Mouse (Mus musculus) 3134 (cell line): ENCODE measurements around the gene Add3.

Experiments
- DNase-seq: peaks from one replicate; pipeline ENCODE4 v3.0.0-alpha.2; 2011; ENCODE audit warnings: low spot score; ENCODE audit not compliant: insufficient read length; ENCODE audit errors: extremely low read depth

Gene Add3

DNA sequence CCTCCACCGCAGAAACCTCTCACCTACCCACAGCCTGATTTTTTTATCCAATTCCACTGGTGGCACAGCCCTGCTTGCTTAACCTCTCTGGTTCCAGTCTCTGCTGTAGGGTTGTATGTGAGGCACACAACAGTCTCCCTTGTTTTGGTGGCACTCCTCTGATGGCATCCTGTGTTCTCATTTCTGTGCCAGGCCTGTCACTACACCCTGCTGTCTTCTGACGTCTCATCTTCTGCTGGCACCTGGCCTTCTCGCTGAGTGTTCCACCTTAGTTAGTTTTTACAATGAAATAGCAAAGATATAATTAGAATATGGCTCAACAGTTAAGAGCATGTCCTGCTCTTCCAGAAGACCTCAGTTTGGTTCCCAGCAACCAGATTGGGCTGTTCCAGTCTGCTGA, 49.5 kb downstream of the Add3 start:
- no peak for DNase-seq

- no peak for DNase-seq
Measured at GRCm38 (mm10) chr19:53190232-53190631, 50.0 kb downstream of the Add3 start.

- DNase-seq, result no peak
Measured at GRCm38 (mm10) chr19:53191867-53192487, 51.7 kb downstream of the Add3 start.

DNA sequence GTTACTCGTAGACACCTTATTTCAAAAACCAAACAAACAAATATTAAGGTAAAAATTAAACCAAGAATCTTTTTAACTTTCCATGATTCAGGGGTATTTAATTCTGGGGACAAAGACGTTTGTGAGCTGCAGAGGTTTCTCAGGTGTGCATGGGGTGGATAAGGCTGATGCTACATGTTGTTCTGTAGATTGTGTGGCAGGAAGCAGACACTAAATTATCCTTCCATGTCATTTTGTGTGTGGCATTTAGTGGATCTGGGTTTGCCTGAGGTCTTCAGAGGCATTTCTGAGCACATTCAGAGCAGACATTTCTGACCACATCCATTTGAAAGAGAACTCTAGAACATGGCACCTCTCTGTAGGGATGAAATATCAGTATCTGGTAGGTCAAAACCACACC, 52.9 kb downstream of the Add3 start:
- DNase-seq, result no peak

- no peak for DNase-seq
Measured at GRCm38 (mm10) chr19:53193964-53194582, 53.8 kb downstream of the Add3 start.

DNA sequence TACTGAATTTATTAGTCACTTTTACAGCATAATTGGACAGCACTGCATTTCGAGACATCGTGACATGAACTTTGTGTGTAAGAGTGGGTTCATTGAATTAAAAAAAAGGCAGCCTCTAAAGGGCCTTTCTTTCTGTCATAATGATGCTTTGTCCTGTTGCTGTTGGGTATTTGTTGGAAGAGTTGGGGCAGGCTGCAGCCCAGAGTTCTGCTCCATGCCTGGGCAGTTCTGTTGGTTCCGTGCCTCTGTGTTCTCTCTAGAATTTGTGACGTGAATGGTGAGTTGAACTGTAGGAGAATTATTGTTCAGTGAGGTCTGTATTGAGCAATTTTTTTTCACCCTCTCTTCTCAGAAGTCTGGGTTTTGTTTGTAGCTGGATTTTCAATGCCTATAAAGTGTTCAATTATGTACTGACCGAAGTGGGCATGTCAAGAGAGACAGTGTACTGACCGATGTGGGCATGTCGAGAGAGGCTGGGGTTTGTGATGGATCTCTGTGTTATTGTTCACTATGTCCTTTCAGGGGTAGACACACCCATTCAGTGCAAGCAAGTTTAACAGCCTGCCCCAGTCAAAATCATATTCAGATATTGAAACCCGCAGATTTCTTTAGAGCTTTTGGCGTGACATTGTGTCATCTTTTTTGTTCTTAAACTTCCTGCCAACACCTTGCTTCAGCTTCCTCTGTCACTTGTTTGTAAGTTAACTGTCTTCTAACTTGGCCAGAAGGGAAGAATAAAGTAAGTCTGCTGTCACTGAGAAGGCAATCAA, 54.7 kb downstream of the Add3 start:
- no peak for DNase-seq

GRCm38 (mm10) chr19:53196961-53197360, 56.7 kb downstream of the Add3 start:
- DNase-seq, result no peak

- no peak for DNase-seq
Measured at GRCm38 (mm10) chr19:53197766-53198165, 57.5 kb downstream of the Add3 start.

DNA sequence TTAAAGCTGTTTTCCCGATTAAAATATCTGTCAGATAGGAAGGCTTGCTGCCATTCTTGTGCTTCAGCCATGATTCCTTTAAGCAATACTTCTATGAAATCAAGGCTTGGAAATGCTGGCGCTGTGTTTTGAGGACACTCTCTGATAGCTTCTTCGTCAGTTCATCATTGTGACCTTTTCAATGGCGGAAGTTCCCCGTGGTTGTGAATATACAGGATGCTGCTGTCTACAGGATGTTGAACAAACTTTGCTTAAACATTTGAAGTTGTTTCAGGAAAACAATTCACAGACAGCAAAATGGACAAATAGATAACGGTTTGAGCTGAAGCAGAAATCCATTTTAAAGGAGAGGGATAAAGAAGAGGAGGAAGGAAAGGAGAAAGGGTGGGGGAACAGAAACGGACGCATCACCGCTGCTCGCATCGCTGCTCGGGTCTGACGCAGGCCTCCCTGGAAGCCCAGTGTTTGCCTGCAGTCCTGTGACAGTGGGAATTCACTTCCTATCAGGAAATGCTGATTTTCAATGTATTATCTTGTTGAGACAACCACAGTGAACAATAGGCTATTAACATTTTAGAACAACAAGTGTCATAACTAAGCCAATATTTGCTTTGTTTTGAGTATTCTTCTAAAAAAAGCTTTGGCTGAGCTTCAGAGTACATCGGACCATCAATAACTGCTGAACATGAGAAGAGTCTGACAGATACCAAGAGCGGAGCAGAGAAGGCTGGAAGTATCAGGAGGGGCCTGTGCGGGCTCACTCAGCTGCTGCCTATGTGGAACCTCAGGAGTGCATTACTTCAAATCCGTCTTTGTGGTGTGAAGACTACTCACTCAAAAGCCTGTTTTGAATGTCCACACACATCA, 58.7 kb downstream of the Add3 start:
- DNase-seq, result no peak

- DNase-seq, result no peak
Measured at GRCm38 (mm10) chr19:53199711-53200110, 59.5 kb downstream of the Add3 start.

DNA sequence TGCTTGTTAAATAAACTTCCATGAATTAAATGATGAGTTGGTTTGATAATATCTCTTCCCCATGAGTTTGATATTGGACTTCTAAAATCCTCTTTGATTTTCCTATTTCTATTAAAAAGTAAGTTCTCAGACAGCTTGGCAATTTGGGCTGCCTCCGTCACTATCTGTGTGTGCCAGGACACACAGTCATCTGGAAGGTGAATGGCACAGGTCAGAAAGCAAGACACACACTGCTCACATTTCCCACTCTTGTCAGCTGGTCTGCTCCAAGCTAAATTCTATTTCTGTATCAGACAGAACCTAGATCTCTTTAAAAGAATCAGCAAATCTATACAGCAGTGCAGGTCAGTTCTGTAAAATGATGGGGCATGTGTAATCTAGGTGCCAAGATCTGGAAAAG, 61.9 kb downstream of the Add3 start:
- no peak for DNase-seq

GRCm38 (mm10) chr19:53206986-53207385, 66.7 kb downstream of the Add3 start:
- DNase-seq, result no peak

DNA sequence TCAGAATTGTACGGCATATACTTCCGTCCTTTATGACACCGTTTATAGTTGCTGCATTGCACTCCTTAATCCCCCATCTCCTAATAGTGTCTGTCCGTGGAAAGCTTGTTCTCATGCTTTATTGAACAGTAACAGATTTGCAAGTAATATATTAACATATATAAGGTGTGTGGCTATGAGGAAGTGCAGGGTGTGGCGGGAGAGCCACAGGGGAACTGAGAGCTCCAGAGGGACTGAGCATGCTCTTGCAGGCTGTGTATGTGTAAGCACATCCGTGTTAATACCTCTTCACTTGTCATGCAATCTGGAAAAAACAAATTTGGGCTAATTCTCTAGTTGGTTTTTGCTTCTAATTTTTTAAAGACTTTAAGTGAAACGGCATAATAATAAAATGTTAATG, 68.6 kb downstream of the Add3 start:
- no peak for DNase-seq

DNA sequence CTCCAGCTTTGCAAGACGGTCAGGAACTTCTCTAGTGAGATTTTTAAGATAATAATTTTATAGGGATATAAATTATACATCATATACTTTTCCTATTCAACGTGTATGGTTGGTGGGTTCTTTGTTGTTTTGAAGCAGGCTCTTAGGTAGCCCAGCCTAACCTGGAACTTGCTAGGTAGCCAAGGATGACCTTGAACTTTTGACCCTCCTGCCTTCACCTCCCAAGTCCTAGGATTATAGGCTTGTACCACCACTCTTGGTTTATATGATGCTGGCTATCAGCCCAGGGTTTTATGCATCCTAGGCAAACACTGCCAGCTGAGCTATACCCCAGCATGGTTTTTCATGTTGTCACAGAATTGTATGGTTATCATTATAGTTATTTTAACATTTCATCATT, 70.0 kb downstream of the Add3 start:
- no peak for DNase-seq

DNA sequence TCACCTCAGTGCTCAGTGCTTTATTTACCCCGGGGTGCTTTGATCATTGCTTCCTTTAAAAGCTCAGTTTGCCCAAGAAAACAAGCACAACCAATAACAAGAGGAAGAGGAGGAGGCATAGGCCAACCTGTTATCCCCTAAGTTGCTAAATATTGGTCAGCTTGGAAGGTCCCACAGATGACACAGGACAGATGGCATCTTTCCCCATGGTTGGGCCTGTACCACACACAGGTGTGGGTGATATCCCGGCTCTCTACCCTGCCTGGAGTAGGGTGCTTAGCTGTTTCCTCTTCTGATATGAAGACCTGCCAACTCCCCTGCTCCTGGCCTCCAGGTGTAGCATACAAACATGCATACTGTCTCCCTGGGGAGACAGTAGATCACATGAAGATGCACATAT, 75.1 kb downstream of the Add3 start:
- no peak for DNase-seq

DNA sequence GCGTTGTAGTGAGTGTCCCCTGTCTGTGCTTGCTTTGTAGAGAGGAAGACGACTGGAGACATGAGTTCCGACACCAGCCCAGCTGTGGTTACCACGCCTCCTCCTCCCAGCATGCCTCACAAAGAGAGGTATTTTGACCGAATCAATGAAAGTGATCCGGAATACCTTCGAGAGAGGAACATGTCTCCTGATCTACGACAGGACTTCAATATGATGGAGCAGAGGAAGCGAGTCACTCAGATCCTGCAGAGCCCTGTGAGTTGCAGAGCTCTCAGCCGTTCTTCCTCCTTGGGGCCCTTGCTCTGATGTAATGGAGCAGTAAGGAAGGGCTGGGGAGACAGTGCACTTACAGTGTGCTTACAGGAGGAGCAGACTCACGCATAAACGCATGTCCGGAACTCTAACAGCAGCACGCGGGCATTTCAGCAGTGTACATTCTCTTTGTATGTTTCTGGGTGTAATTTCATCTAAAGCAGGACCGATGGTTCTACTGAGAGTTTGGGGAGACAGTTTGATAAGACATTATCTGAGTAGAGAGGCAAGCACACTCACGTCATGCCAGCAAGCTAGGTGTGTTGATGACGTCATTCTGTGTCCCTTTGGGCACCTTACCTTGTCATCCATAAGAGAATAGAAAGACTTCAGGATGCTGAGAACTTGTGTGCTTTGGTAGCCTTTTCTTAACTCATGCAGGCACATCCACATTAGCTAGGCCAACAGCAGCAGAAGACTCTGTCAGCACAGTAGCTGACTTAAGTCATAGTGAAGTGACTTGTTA, 76.7 kb downstream of the Add3 start:
- no peak for DNase-seq

GRCm38 (mm10) chr19:53217837-53218236, 77.6 kb downstream of the Add3 start:
- DNase-seq, result no peak

DNA sequence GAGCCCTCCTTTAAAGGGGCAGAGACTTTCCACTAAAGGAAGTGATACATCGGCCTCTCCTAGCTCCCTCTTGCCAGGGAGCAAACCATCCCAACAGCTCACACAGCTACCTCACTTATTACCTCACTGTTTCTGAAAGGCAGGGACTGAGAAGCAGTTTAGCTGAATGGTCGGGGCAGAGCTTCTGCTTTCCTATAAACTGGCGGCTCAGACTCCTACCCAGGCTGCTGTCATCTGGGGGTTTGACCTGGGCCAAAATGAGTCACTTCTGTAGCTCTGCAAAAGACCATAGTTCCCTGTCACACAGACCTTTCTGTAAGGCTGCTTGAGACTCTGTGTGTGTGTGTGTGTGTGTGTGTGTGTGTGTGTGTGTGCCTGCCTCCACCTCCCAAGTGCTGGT, 79.1 kb downstream of the Add3 start:
- DNase-seq, result peak; percentile 14

DNA sequence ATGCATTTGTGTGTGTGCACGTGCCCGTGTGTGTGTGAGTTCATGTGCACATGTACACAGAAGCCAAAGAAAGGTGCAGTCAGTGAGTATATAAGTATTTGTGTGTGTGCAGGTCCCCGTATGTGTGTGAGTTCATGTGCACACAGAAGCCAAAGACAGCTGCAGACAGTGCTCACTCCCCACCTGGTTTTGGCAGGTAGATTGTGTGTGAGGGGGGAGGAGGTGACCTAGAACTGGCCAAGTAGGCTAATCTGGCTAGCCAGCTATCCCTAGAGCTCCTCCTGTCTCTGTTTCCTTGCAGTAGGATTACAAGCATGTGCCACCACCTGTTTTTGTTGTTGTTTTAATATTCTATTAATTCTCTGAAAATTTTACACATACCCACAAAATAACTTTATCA, 80.9 kb downstream of the Add3 start:
- DNase-seq, result no peak
